Mouse (Mus musculus) small intestine, adult 2 months (tissue): ENCODE data around the gene Ifit1bl2. TPM values are rescaled to one million over a fixed set of nuclear protein-coding genes. Genes with fewer than 3 reads are reported as not detected.
"Not testable (repeated sequence)": the region's sequence is repeated elsewhere in the genome, so short reads cannot be mapped to it uniquely, and the experiment has no call there.

Experiments used
- H3K27ac ChIP-seq: fragments of 200-500 bp; 2 replicates; pipeline ENCODE4 v1.5.1; 2012; ENCODE audit warnings: low read depth, low read length, control low read depth, inconsistent platforms; ENCODE audit not compliant: insufficient read depth
- H3K27me3 ChIP-seq: fragments of 200-500 bp; 2 replicates; pipeline ENCODE4 v1.6.1; 2012; ENCODE audit warnings: mild to moderate bottlenecking, moderate library complexity, low read length, inconsistent platforms; ENCODE audit not compliant: control insufficient read depth, insufficient read depth
- H3K36me3 ChIP-seq: fragments of 200-500 bp; 2 replicates; pipeline ENCODE4 v1.6.1; 2012; ENCODE audit warnings: mild to moderate bottlenecking, low read length, control low read depth, inconsistent platforms; ENCODE audit not compliant: control insufficient read depth, insufficient read depth
- H3K4me1 ChIP-seq: fragments of 200-500 bp; 2 replicates; pipeline ENCODE4 v1.6.1; 2012; ENCODE audit warnings: low read length, inconsistent platforms, mixed read lengths; ENCODE audit not compliant: control insufficient read depth, insufficient read depth, insufficient read length
- H3K4me3 ChIP-seq: fragments of 200-500 bp; 2 replicates; pipeline ENCODE4 v1.5.1; 2012; ENCODE audit warnings: low read depth, mild to moderate bottlenecking, control low read depth, inconsistent platforms, low read length, moderate library complexity
- CTCF ChIP-seq: fragments of 200-500 bp; IDR thresholded peaks from 2 replicates; pipeline ENCODE4 v1.5.1; 2012; ENCODE audit warnings: low read depth, mild to moderate bottlenecking, control low read depth, inconsistent platforms, low read length, moderate library complexity, mixed read lengths; ENCODE audit not compliant: insufficient replicate concordance, insufficient read length; ENCODE audit errors: extremely low read depth
- POLR2A ChIP-seq: fragments of 200-500 bp; IDR thresholded peaks from 2 replicates; pipeline ENCODE4 v1.6.1; 2012; ENCODE audit warnings: low read depth, mild to moderate bottlenecking, control low read depth, inconsistent platforms, low read length, moderate library complexity
- WGBS: fragments of 180-500 bp; shearing (Covaris S2); methylation state at CpG from one replicate; pipeline ENCODE4 v1.1.7; 2018; 5-methylcytosine and 5-hydroxymethylcytosine counted together
- polyA plus RNA-seq: library from polyadenylated mRNA; depleted of rRNA; stranded (reverse); fragments of >200 nt; gene quantifications from 2 replicates; pipeline ENCODE4 v1.2.3, GENCODE M21; 2012

The Ifit1bl2 gene
- polyA plus RNA-seq, 1 experiment = 11.3 TPM

GRCm38 (mm10) chr19:34636933-34637557 lies 3.5 kb downstream of the Ifit1bl2 start:
- Histone ChIP-seq H3K27ac (no peak overlapping the region), H3K27me3 (no peaks in the 10 kb centered on the region), H3K4me1 (peaks cover 2% of the 10 kb centered on the region; the same call in 1 of the 2 replicates), H3K36me3 (no peaks in the 10 kb centered on the region), H3K4me3 (no peak overlapping the region)
- 11% methylated on average over 3 of the region's 3 CpGs for WGBS
- TF ChIP-seq CTCF (peak; percentile 81; the same call in 1 of the 2 replicates), POLR2A (no peak)

- 68% methylated on average over 2 of the region's 2 CpGs for WGBS
- TF ChIP-seq CTCF (no peak), POLR2A (no peak)
Measured at GRCm38 (mm10) chr19:34633484-34633883, 7.1 kb downstream of the Ifit1bl2 start.

GRCm38 (mm10) chr19:34631487-34631886 lies 9.1 kb downstream of the Ifit1bl2 start:
- TF ChIP-seq CTCF = no peak
- no peak for TF ChIP-seq POLR2A
- H3K4me1 ChIP-seq = no peaks in the 10 kb centered on the region; the same call in 1 of the 2 replicates
- no peak overlapping the region for H3K27ac ChIP-seq
- H3K4me3 ChIP-seq = no peak overlapping the region
- no peaks in the 10 kb centered on the region; the same call in 1 of the 2 replicates for H3K36me3 ChIP-seq
- H3K27me3 ChIP-seq = no peaks in the 10 kb centered on the region

More at GRCm38 (mm10) chr19:34633484-34633883, 7.1 kb downstream of the Ifit1bl2 start:
- Histone ChIP-seq H3K4me3 (no peak overlapping the region), H3K36me3 (no peaks in the 10 kb centered on the region), H3K27me3 (no peaks in the 10 kb centered on the region), H3K27ac (no peak overlapping the region), H3K4me1 (no peaks in the 10 kb centered on the region)

GRCm38 (mm10) chr19:34627496-34627895 lies 13.0 kb downstream of the Ifit1bl2 start:
- TF ChIP-seq CTCF (no peak), POLR2A (no peak)
- peaks cover 4% of the 10 kb centered on the region for H3K36me3 ChIP-seq
- no peak overlapping the region for H3K27ac ChIP-seq
- H3K27me3 ChIP-seq = no peaks in the 10 kb centered on the region
- H3K4me1 ChIP-seq = peaks cover 10% of the 10 kb centered on the region; the same call in 1 of the 2 replicates
- 26% methylated on average over 2 of the region's 2 CpGs for WGBS
- H3K4me3 ChIP-seq = no peak overlapping the region

GRCm38 (mm10) chr19:34624663-34625062 lies 15.9 kb downstream of the Ifit1bl2 start:
- no peak overlapping the region for H3K4me3 ChIP-seq
- H3K27me3 ChIP-seq = no peaks in the 10 kb centered on the region
- peaks cover 7% of the 10 kb centered on the region for H3K36me3 ChIP-seq
- no peak overlapping the region for H3K27ac ChIP-seq
- H3K4me1 ChIP-seq = peaks cover 10% of the 10 kb centered on the region; the same call in 1 of the 2 replicates
- 87% methylated on average over 4 of the region's 4 CpGs for WGBS
- TF ChIP-seq POLR2A (no peak), CTCF (no peak)

- H3K27ac ChIP-seq = no peak overlapping the region
- WGBS = 95% methylated on average over 6 of the region's 6 CpGs
- peaks cover 10% of the 10 kb centered on the region; the same call in 1 of the 2 replicates for H3K4me1 ChIP-seq
- no peaks in the 10 kb centered on the region for H3K27me3 ChIP-seq
- H3K4me3 ChIP-seq = no peak overlapping the region
- H3K36me3 ChIP-seq = peaks cover 9% of the 10 kb centered on the region
- TF ChIP-seq POLR2A (no peak), CTCF (no peak)
Measured at GRCm38 (mm10) chr19:34623781-34624180, 16.8 kb downstream of the Ifit1bl2 start.

- TF ChIP-seq POLR2A = no peak
- no peak for TF ChIP-seq CTCF
- Histone ChIP-seq H3K27ac (no peak overlapping the region), H3K4me3 (no peak overlapping the region), H3K4me1 (peaks cover 10% of the 10 kb centered on the region; the same call in 1 of the 2 replicates), H3K36me3 (peaks cover 9% of the 10 kb centered on the region), H3K27me3 (no peaks in the 10 kb centered on the region)
- WGBS = 81% methylated on average over 5 of the region's 5 CpGs
Measured at GRCm38 (mm10) chr19:34620871-34621270, 19.7 kb downstream of the Ifit1bl2 start.

GRCm38 (mm10) chr19:34612243-34613001 lies 28.1 kb downstream of the Ifit1bl2 start:
- WGBS = 86% methylated on average over 7 of the region's 11 CpGs
- not testable (repeated sequence) for H3K27me3 ChIP-seq, H3K36me3 ChIP-seq, H3K4me1 ChIP-seq, H3K4me3 ChIP-seq, H3K27ac ChIP-seq

- 78% methylated on average over 3 of the region's 3 CpGs for WGBS
- H3K27me3 ChIP-seq, H3K4me1 ChIP-seq, H3K27ac ChIP-seq, H3K4me3 ChIP-seq, H3K36me3 ChIP-seq: not testable (repeated sequence)
Measured at GRCm38 (mm10) chr19:34610118-34610517, 30.4 kb downstream of the Ifit1bl2 start.
